Mouse (Mus musculus): ENCODE measurements at regions not wholly inside any gene's neighbourhood (a gene's known extent, or its start where the extent isn't known, plus 50 kb on each side); places are given as distances from the start of the nearest gene placed in this dataset.

- TF ChIP-seq POLR2A (IDR thresholded peaks at IDR 0.05; ENCODE audit: insufficient read depth, low read length) (no peak), CTCF (IDR thresholded peaks at IDR 0.05; ENCODE audit: low read depth, low read length) (no peak), EP300 (IDR thresholded peaks at IDR 0.05; ENCODE audit: insufficient read depth, low read depth, low read length) (no peak)
Measured at GRCm38 (mm10) chr2:46179741-46180140, 1062.5 kb upstream of the Zeb2 start.
